Mouse (Mus musculus): ENCODE data around the gene Trh. TPM values are rescaled to one million over a fixed set of nuclear protein-coding genes. Genes with fewer than 3 reads are reported as not detected.

Gene Trh
- polyA plus RNA-seq (2012; rRNA removed) = 2.5 and 2.7 TPM in 2 replicates

DNA sequence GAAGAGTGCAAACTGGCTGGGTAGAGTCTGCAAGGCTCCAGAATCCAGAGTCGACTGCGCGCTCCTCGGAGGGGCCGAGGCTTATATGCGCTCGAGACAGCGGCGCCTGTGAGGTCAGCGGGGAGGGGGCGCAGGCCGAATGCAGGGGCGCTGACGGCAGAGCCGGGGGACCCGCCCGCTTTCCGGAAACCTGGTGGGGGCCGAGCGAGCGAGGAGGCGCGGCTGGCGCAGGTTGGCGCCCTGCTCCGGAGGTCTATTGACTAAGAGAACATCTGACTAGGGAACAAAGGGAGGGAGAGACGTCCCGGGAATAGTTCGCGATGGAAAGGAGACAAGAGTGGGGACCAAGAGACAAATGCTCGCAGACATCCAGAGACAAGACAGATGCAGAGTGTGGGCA lies at the start of gene Trh:
Gene Trh, minus strand, starts transcription at position 60 of the 400 bp plus-strand sequence.

DNA sequence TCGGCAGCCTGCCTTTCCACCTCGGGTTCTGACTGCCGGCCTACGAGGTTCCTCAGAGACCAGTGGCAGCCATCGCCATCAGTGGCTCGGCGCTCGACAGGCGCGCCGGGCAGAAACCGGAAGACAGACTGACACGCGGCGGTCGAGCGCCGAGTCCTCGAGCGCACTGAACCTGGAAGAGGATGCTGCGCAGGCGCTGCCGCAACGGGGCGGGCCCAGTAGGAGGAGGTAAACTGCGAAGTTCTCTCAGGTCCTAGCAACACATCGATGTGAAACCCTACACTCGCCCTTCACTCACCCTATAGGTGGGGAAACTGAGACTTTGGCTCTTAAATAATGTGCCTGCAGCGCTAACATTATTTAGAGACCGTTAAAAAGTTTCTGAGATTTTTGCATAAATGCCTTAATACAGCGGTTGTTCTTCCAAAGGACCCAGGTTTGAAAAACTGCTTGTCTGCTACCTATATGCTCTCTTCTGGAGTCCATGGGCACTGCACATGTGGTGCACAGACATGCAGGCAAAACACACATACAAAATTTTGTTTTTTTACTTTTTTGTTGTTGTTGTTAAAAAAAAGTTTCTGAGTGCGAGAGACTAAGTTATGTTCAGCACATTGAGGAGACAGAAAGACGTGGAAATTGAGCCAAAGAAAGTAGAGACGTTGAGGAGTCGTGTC lies 29.5 kb downstream of the Trh start, which contains the start of gene Rbsn:
Gene Rbsn, minus strand, starts transcription at position 153 of the 677 bp plus-strand sequence.

Other genes starting within 250 kb of the Trh start
- 32.9 and 37.4 TPM in 2 replicates for gene Nr2c2, start 153.3 kb downstream of the Trh start, polyA plus RNA-seq (2012; rRNA removed)
- gene Mrps25, start 60.6 kb downstream of the Trh start, polyA plus RNA-seq (2012; rRNA removed) = 39.1 and 42.6 TPM in 2 replicates
- gene Rbsn, start 29.7 kb downstream of the Trh start, polyA plus RNA-seq (2012; rRNA removed) = 19.8 and 20.9 TPM in 2 replicates

All from central nervous system, embryonic 14 days (tissue).